Mouse (Mus musculus) neural tube, embryonic 10.5 days (tissue): Measurements from ENCODE around the gene Kcnip1.

ENCODE experiments used
- DNase-seq: peaks from one replicate; pipeline ENCODE4 v3.0.0-alpha.2; 2017; ENCODE audit warnings: low spot score; ENCODE audit errors: extremely low spot score

Kcnip1 gene

DNA sequence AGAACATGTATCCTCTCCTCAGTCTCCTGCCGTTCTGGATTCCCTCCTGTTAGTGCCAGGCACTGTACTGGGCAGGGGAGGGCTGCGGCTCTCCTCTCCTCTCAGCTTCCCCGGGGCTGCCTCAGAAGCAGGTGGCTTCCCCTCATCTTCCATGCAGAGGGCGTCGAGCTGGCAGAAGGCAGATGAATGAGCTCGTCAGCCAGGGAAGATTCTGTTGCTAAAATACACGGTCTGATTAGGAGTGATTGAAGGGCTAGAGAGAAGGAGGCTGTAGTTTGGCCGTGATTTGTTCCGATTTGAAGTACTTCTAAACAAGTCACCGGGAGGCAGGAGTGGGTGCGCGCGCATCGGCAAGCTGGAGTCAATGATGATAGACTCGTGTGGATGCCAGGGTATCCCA is 236.3 kb downstream of the Kcnip1 start:
- DNase-seq = no peak

GRCm38 (mm10) chr11:33752431-33752873 is 240.5 kb downstream of the Kcnip1 start:
- DNase-seq = peak; percentile 46

GRCm38 (mm10) chr11:33751503-33751902 is 241.4 kb downstream of the Kcnip1 start:
- no peak for DNase-seq

GRCm38 (mm10) chr11:33749979-33750378 is 243.0 kb downstream of the Kcnip1 start:
- no peak for DNase-seq

DNA sequence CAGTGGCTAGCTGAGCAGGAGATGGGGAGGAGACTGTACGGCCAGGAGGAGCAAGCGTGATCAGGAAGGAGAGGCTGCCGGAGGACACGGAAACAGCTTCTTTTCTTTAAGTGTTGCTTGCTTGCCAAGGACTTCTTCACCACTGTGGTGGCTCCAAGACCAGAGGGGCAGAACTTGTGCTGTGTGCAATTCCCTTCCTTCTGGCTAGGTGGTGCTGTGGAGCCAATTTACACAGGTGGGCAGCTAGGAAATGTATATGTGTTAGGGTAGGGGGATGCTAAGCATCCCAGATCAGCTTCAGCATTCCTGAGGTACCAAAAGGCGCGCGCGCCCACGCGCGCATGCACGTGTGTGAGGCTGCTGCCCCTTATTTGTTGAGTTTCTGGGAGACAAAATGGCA is 243.5 kb downstream of the Kcnip1 start:
- no peak for DNase-seq

DNA sequence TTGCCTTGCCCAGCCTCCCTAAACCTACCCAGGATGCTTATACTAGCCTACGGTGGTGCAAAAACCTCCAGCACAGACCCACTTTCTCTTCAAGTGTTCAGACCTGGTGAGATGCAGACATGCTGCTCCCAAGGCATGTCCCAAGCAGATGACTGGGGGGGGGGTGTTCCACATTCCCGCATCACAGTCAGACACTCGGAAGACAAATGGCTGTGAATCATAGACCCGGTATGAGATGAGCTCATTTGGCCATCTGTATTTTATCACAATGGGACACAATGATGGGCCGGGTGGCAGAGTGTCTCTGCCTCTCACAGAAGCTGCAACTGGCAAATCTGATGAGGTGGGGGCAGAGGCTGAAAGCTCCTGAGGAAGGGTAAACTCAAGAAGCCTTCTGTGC is 244.2 kb downstream of the Kcnip1 start:
- no peak for DNase-seq

DNA sequence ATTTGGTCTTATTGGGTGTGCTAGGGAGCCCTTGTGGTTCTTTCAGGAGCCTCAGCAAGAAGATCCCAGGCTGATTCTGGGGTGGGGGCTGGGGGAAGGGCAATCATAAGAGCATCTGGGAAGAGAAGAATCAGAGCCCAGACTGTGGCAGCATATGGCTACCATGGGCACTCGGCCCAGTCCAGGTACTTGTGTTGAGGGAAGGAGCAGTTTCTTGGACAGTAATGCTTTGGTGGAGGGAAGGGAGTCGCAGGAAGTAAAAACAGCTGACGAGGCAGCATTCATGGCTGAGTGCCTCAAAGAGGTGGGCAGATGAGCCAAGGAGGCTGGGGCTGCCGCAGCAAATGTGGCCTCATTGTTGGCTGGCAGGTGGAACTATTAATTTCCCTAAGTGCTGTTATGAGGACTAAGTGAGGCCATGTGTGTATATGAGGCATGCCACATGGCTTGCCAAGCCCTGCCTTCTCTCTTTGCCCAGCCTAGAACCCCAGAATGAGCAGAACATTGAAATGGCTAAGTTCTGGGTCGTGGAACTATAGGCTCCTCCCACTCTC is 245.5 kb downstream of the Kcnip1 start:
- no peak for DNase-seq

DNA sequence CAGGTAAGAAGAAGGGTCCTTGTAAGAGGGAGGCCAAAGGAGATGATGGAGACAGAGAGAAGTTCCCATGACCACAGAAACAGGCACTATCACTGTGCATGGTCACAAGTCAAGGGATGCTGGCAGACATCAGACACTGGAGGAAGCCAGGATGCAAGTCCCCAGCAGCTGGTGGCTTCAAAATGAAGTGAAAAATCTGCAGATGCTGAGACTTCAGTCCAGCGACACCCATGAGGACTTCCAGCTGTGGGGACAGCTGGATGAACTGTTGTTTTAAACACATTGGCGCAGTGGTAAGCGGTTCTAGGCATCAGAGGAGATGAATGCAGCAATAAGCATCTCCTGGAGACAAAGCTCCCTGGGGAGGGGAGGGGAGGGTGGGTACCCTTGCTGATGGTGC is 246.6 kb downstream of the Kcnip1 start:
- DNase-seq = no peak

DNA sequence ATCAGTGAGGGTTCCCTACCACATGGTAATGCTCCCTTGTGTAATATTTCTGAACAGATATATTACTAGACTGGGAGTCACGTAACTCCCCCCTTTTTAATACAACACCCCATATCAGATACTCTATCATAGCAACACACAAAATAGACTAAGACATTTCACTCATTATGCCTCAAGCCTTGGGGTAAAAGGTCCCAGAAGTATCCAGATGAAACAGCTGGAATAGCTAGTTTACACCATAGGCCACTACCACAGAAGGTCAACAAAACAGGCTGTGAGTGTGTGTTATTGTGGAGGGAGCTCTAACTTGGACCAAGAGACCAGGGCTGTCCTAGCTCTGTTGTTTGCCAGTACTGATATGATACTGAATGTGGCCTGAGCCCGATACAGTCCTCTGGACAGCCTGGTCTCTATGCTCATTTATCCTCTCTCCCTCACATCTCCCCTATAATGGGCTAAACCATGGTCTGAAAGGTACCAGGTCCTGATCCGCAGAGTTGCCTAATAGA is 247.1 kb downstream of the Kcnip1 start:
- DNase-seq = no peak

GRCm38 (mm10) chr11:33744429-33744828 is 248.5 kb downstream of the Kcnip1 start:
- DNase-seq = no peak

GRCm38 (mm10) chr11:33740187-33740586 is 252.8 kb downstream of the Kcnip1 start:
- no peak for DNase-seq

GRCm38 (mm10) chr11:33736426-33736825 is 256.5 kb downstream of the Kcnip1 start:
- DNase-seq = no peak

- DNase-seq = peak; percentile 75
Measured at GRCm38 (mm10) chr11:33733269-33733668, 259.7 kb downstream of the Kcnip1 start.

GRCm38 (mm10) chr11:33732358-33732757 is 260.6 kb downstream of the Kcnip1 start:
- DNase-seq = no peak

DNA sequence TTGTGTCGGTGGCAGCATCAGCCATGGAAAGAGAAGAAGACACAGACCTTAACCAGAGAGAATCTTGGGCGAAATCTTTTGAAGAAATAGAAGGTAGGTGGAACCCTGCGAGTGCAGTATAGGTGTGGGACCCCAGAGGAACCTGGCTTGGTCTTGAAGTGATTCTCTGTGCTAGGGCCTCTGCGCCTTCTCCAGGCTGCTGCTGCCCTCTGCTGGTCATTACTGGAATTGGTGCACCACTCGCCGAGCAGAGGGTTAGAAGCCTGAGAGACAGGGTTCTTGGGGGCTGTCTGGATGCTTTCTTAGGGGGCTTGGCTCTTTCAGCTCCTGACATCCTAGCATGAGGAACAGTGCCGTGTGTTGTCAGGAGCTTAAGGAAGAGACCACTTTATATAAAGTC is 271.7 kb downstream of the Kcnip1 start:
- peak; percentile 84 for DNase-seq

GRCm38 (mm10) chr11:33706777-33707176 is 286.2 kb downstream of the Kcnip1 start:
- DNase-seq = no peak

- no peak for DNase-seq
Measured at GRCm38 (mm10) chr11:33701958-33702459, 290.9 kb downstream of the Kcnip1 start.

DNA sequence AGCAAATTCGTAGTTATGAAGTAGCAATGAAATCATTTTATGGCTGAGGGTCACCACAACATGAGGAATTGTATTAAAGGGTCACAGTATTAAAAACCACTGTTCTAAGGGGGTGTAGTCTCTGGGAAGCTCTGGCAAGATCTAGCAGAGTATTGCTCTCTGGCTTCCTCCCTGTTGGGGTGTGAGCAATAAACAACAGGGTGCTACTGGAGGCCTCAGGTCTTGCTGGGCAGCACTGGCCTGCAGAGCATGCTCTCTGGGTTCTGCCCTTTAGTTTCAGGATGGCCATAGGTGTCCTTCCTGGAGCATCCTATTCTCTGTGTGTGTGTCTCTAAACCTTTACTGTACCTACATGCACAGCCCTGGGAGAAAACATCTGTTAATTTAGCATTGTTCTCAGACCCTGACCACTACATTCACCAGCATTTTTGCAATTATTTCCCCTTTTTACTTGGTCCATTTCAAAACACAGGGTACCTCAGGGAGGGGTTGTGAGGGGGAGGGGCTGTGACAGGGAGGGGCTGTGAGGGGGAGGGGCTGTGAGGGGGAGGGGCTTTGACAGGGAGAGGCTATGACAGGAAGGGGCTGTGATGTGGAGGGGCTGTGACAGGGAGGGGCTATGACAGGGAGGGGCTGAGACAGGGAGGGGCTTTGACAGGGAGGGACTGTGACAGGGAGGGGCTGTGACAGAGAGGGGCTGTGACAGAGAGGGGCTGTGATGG is 291.6 kb downstream of the Kcnip1 start:
- DNase-seq = no peak

GRCm38 (mm10) chr11:33700725-33701124 is 292.2 kb downstream of the Kcnip1 start:
- no peak for DNase-seq

- no peak for DNase-seq
Measured at GRCm38 (mm10) chr11:33690181-33690580, 302.8 kb downstream of the Kcnip1 start.

GRCm38 (mm10) chr11:33685904-33686303 is 307.0 kb downstream of the Kcnip1 start:
- no peak for DNase-seq

GRCm38 (mm10) chr11:33680151-33680550 is 312.8 kb downstream of the Kcnip1 start:
- DNase-seq = peak; percentile 71
